Mouse (Mus musculus) cerebellum, adult 11-12 months (tissue): ENCODE measurements around the gene Nipsnap3b.
A peak's percentile ranks its signal among the peaks of the same experiment; 100 is the strongest.

Source experiments
- DNase-seq: peaks from one replicate; pipeline ENCODE4 v3.0.0; 2022

The Nipsnap3b gene

GRCm38 (mm10) chr4:53011732-53012361, at the start of gene Nipsnap3b:
Gene Nipsnap3b, plus strand, starts transcription at chr4:53011880.
- peak; percentile 93 for DNase-seq

GRCm38 (mm10) chr4:52964247-52964646, 47.4 kb upstream of the Nipsnap3b start, which contains the start of gene Olfr270:
Gene Olfr270, plus strand, starts transcription at chr4:52964547.
- DNase-seq: no peak

GRCm38 (mm10) chr4:52985216-52985615, 26.5 kb upstream of the Nipsnap3b start:
- DNase-seq: no peak

- no peak for DNase-seq
Measured at GRCm38 (mm10) chr4:52986266-52986665, 25.4 kb upstream of the Nipsnap3b start.

- DNase-seq: no peak
Measured at GRCm38 (mm10) chr4:52989248-52989647, 22.4 kb upstream of the Nipsnap3b start, which contains the start of gene Nipsnap3a. Gene Nipsnap3a, plus strand, starts transcription at chr4:52989272.

- DNase-seq: no peak
Measured at GRCm38 (mm10) chr4:52999449-52999848, 12.2 kb upstream of the Nipsnap3b start.

GRCm38 (mm10) chr4:53000154-53000553, 11.5 kb upstream of the Nipsnap3b start:
- no peak for DNase-seq

GRCm38 (mm10) chr4:53009183-53009582, 2.5 kb upstream of the Nipsnap3b start:
- DNase-seq: no peak

GRCm38 (mm10) chr4:53009871-53010270, 1.8 kb upstream of the Nipsnap3b start:
- no peak for DNase-seq

GRCm38 (mm10) chr4:53014421-53014820, 2.7 kb downstream of the Nipsnap3b start:
- DNase-seq: no peak

GRCm38 (mm10) chr4:53015024-53015423, 3.3 kb downstream of the Nipsnap3b start:
- DNase-seq: no peak

GRCm38 (mm10) chr4:53018392-53018791, 6.7 kb downstream of the Nipsnap3b start:
- DNase-seq: no peak

- DNase-seq: no peak
Measured at GRCm38 (mm10) chr4:53023189-53023925, 11.7 kb downstream of the Nipsnap3b start.

- no peak for DNase-seq
Measured at GRCm38 (mm10) chr4:53024397-53024796, 12.7 kb downstream of the Nipsnap3b start.

GRCm38 (mm10) chr4:53027811-53028210, 16.1 kb downstream of the Nipsnap3b start:
- no peak for DNase-seq

GRCm38 (mm10) chr4:53030326-53030948, 18.8 kb downstream of the Nipsnap3b start:
- DNase-seq: no peak

- no peak for DNase-seq
Measured at GRCm38 (mm10) chr4:53043819-53044218, 32.1 kb downstream of the Nipsnap3b start.

- DNase-seq: no peak
Measured at GRCm38 (mm10) chr4:53045807-53046206, 34.1 kb downstream of the Nipsnap3b start.

- no peak for DNase-seq
Measured at GRCm38 (mm10) chr4:53046238-53047022, 34.8 kb downstream of the Nipsnap3b start.

- DNase-seq: peak; percentile 29
Measured at GRCm38 (mm10) chr4:53062301-53063008, 50.8 kb downstream of the Nipsnap3b start.
